ENCODE assay signal across 16 mouse cellular contexts in genomic region chr2:180705975-180706374, GRCm38 (mm10). TPM values are rescaled to one million over a fixed set of nuclear protein-coding genes. Genes with fewer than 3 reads are reported as not detected.
A peak's percentile ranks its signal among the peaks of the same experiment; 100 is the strongest.
DNase-seq lines count a peak whose midpoint lies in the region; ATAC-seq and TF ChIP-seq lines count a peak whose summit lies in the region.
"Had no signal": no experiment of that assay in that cellular context is flagged by ENCODE, and none has a peak within 500 bp of the region (broad histone marks: within the 10 kb centered on the region; RNA-seq: fewer than 3 reads in every experiment).

No protein-coding gene starts in this region.

- no peaks in the 10 kb centered on the region for H3K9me3 ChIP-seq in heart, embryonic 10.5 days
- no peaks in the 10 kb centered on the region for H3K9me3 ChIP-seq in lung, postnatal 0 days (ENCODE audit: low read length)
- H3K9me3 ChIP-seq in ES-E14 (ENCODE audit: control insufficient read depth, insufficient read depth, low read depth, low read length), result no peaks in the 10 kb centered on the region
- no peaks in the 10 kb centered on the region for H3K9me3 ChIP-seq in liver, embryonic 14.5 days (ENCODE audit: control insufficient read depth, low read length)
- H3K9me3 ChIP-seq in kidney, embryonic 15.5 days (replicated peaks), result no peaks in the 10 kb centered on the region

- no peak overlapping the region for H3K4me3 ChIP-seq in heart, adult 2 months
- no peak overlapping the region for H3K4me3 ChIP-seq in heart, embryonic 10.5 days
- no peak overlapping the region for H3K4me3 ChIP-seq in lung, postnatal 0 days (ENCODE audit: low read depth, low read length)
- H3K4me3 ChIP-seq in ES-E14 (ENCODE audit: insufficient read depth in 1 of 2, low read depth in 1 of 2, low read length in 2 of 2, poor library complexity in 1 of 2, severe bottlenecking in 1 of 2), result peak overlapping the region in 1 of 2 experiments; percentile 36; a peak in 2 of 4 replicates
- no peak overlapping the region for H3K4me3 ChIP-seq in liver, embryonic 14.5 days (ENCODE audit: insufficient read depth in 1 of 2, low read depth in 2 of 2, low read length in 2 of 2)
- no peak overlapping the region for H3K4me3 ChIP-seq in kidney, embryonic 15.5 days (replicated peaks)
- H3K4me3 ChIP-seq: erythroblast, embryonic 14.5 days had no signal

- DNase-seq in heart, adult 2 months, result no peak
- DNase-seq in heart, embryonic 10.5 days (ENCODE audit: low spot score), result no peak
- no peak for DNase-seq in lung, postnatal 0 days (ENCODE audit: low spot score)
- DNase-seq in lung, adult 18-20 months, result no peak
- DNase-seq in ES-E14 (ENCODE audit: low read depth, low spot score), result no peak
- no peak for DNase-seq in liver, embryonic 14.5 days (ENCODE audit: low read depth in 3 of 3, low spot score in 3 of 3)
- DNase-seq in right cerebral cortex, postnatal 36 days (ENCODE audit: low spot score in 2 of 2), result no peak
- DNase-seq: cerebellum, adult 18-20 months; heart, postnatal 4 days; kidney, adult 9 months; lung, postnatal 36 days; midbrain, embryonic 14.5 days had no signal

- TF ChIP-seq EP300 in heart, adult 2 months (IDR thresholded peaks at IDR 0.05; ENCODE audit: insufficient read depth, low read depth, low read length), result no peak
- TF ChIP-seq EP300 in lung, postnatal 0 days (IDR thresholded peaks at IDR 0.05), result no peak
- no peak for TF ChIP-seq EP300 in liver, embryonic 14.5 days (IDR thresholded peaks at IDR 0.05; ENCODE audit: low read depth)

- in situ Hi-C loops in ES-E14 (cut with MboI; ENCODE audit: low sequenced_read_pairs in 2 of 2, unreplicated experiment in 2 of 2), result no loop called here

- no peak for ATAC-seq in lung, postnatal 0 days
- no peak for ATAC-seq in liver, embryonic 14.5 days (ENCODE audit: insufficient read depth)
- ATAC-seq in kidney, embryonic 15.5 days (replicated peaks; ENCODE audit: low FRiP score), result no peak
- ATAC-seq: forebrain, embryonic 14.5 days had no signal

- peak; percentile 17 for TF ChIP-seq CTCF in heart, adult 2 months (IDR thresholded peaks at IDR 0.05)
- peak; percentile 34 for TF ChIP-seq CTCF in lung, postnatal 0 days (IDR thresholded peaks at IDR 0.05)
- TF ChIP-seq CTCF in liver, embryonic 14.5 days (IDR thresholded peaks at IDR 0.05; ENCODE audit: low read depth), result peak; percentile 60

- H3K27ac ChIP-seq in heart, adult 2 months, result peak overlapping the region; percentile 89
- H3K27ac ChIP-seq in heart, embryonic 10.5 days, result no peak overlapping the region
- H3K27ac ChIP-seq in lung, postnatal 0 days (ENCODE audit: low read length), result no peak overlapping the region
- H3K27ac ChIP-seq in ES-E14 (ENCODE audit: insufficient read depth, low read depth, low read length, poor library complexity, severe bottlenecking), result peak overlapping the region; percentile 32
- no peak overlapping the region for H3K27ac ChIP-seq in liver, embryonic 14.5 days
- no peak overlapping the region for H3K27ac ChIP-seq in kidney, embryonic 15.5 days

- H3K36me3 ChIP-seq in heart, adult 2 months (ENCODE audit: control insufficient read depth, insufficient read depth, low read length), result peaks cover 25% of the 10 kb centered on the region
- H3K36me3 ChIP-seq in heart, embryonic 10.5 days, result 0 out of 2 replicates have a peak, but pooled peaks cover 6% of the 10 kb centered on the region
- H3K36me3 ChIP-seq in lung, postnatal 0 days (ENCODE audit: insufficient read depth, low read length), result no peaks in the 10 kb centered on the region
- peaks cover 17% of the 10 kb centered on the region for H3K36me3 ChIP-seq in ES-E14 (ENCODE audit: control insufficient read depth, insufficient read depth, low read length, poor library complexity, severe bottlenecking)
- H3K36me3 ChIP-seq in liver, embryonic 14.5 days (replicated peaks; ENCODE audit: control insufficient read depth, insufficient read depth, low read depth), result peaks cover 4% of the 10 kb centered on the region
- H3K36me3 ChIP-seq in kidney, embryonic 15.5 days, result peaks cover 11% of the 10 kb centered on the region

- H3K9ac ChIP-seq in heart, adult 2 months (ENCODE audit: low read depth, low read length), result no peak overlapping the region
- H3K9ac ChIP-seq in lung, postnatal 0 days (replicated peaks; ENCODE audit: low read depth), result no peak overlapping the region
- H3K9ac ChIP-seq in ES-E14 (ENCODE audit: insufficient read depth, low read depth, low read length, poor library complexity, severe bottlenecking), result peak overlapping the region; percentile 12; the same call in 1 of the 2 replicates
- H3K9ac ChIP-seq in liver, embryonic 14.5 days (replicated peaks), result no peak overlapping the region
- no peak overlapping the region for H3K9ac ChIP-seq in kidney, embryonic 15.5 days

- no peaks in the 10 kb centered on the region for H3K27me3 ChIP-seq in heart, adult 2 months (ENCODE audit: control insufficient read depth, insufficient read depth, low read length)
- H3K27me3 ChIP-seq in heart, embryonic 10.5 days (ENCODE audit: insufficient read depth, poor library complexity, severe bottlenecking), result no peaks in the 10 kb centered on the region
- H3K27me3 ChIP-seq in lung, postnatal 0 days (replicated peaks; ENCODE audit: insufficient read depth, low read length), result no peaks in the 10 kb centered on the region
- H3K27me3 ChIP-seq in liver, embryonic 14.5 days (ENCODE audit: control insufficient read depth, insufficient read depth, low read length), result no peaks in the 10 kb centered on the region
- H3K27me3 ChIP-seq in kidney, embryonic 15.5 days, result no peaks in the 10 kb centered on the region

- intact Hi-C loops in heart, adult 2 months (cut with DNase I), result no loop called here

- TF ChIP-seq POLR2A in heart, adult 2 months (IDR thresholded peaks at IDR 0.05; ENCODE audit: insufficient read depth, low read depth, low read length), result no peak

- peaks cover 27% of the 10 kb centered on the region for H3K4me1 ChIP-seq in heart, adult 2 months (ENCODE audit: control insufficient read depth, insufficient read depth, low read length)
- H3K4me1 ChIP-seq in heart, embryonic 10.5 days, result peaks cover 25% of the 10 kb centered on the region
- H3K4me1 ChIP-seq in lung, postnatal 0 days (ENCODE audit: insufficient read depth, low read depth, low read length), result peaks cover 15% of the 10 kb centered on the region
- peaks cover 5 to 11% of the 10 kb centered on the region in 2 experiments; a peak in 3 of 4 replicates for H3K4me1 ChIP-seq in ES-E14 (ENCODE audit: control insufficient read depth in 2 of 2, insufficient read depth in 2 of 2, low read length in 2 of 2, poor library complexity in 1 of 2)
- peaks cover 30 to 40% of the 10 kb centered on the region in 2 experiments for H3K4me1 ChIP-seq in liver, embryonic 14.5 days (replicated peaks; ENCODE audit: control insufficient read depth in 2 of 2, insufficient read depth in 2 of 2, low read length in 1 of 2)
- H3K4me1 ChIP-seq in kidney, embryonic 15.5 days, result peaks cover 47% of the 10 kb centered on the region

- H3K79me2 ChIP-seq in heart, adult 2 months (replicated peaks; ENCODE audit: control insufficient read depth, insufficient read depth, low read length), result peaks cover 10% of the 10 kb centered on the region

- 93% methylated on average over 5 of the region's 5 CpGs for WGBS in heart, adult 2 months
- 90% methylated on average over 5 of the region's 5 CpGs for WGBS in heart, embryonic 10.5 days
- 92% methylated on average over 5 of the region's 5 CpGs for WGBS in lung, postnatal 0 days
- WGBS in liver, embryonic 14.5 days (ENCODE audit: insufficient replicate concordance), result 81% methylated on average over 5 of the region's 5 CpGs
- WGBS in kidney, embryonic 15.5 days, result 95% methylated on average over 5 of the region's 5 CpGs

- H3K4me2 ChIP-seq in lung, postnatal 0 days (replicated peaks; ENCODE audit: low read depth, low read length), result no peak overlapping the region
- no peak overlapping the region for H3K4me2 ChIP-seq in liver, embryonic 14.5 days (ENCODE audit: low read depth)
- H3K4me2 ChIP-seq in kidney, embryonic 15.5 days, result no peak overlapping the region

TF ChIP-seq in ES-E14, 5 proteins besides CTCF, POLR2A, EP300 and RAD21:
- TF ChIP-seq CHD2 (IDR thresholded peaks at IDR 0.05; ENCODE audit: low read depth, low read length) (no peak), ZC3H11A (IDR thresholded peaks at IDR 0.05; ENCODE audit: borderline replicate concordance, low read depth, low read length) (no peak), MAFK (IDR thresholded peaks at IDR 0.05; ENCODE audit: insufficient read depth, low read depth, low read length) (no peak), ZNF384 (IDR thresholded peaks at IDR 0.05; ENCODE audit: low read depth, low read length) (no peak), HCFC1 (IDR thresholded peaks at IDR 0.05; ENCODE audit: borderline replicate concordance, insufficient read depth, low read length) (no peak)

RNA-seq across cellular contexts. Expression of gene Dido1, which starts 3.8 kb away (rescaled TPM):
- total RNA-seq in heart, adult 2 months (2021), result 10 to 100 TPM; 30.7 to 30.8 TPM
- polyA plus RNA-seq in heart, adult 2 months (2012; rRNA removed), result 8.6 and 13.8 TPM in 2 replicates
- polyA plus RNA-seq in heart, embryonic 10.5 days (2016; fragmentation: Nextera tagmentation; extraction: Ambion mirVana), result 23.8 and 26.0 TPM in 2 replicates
- polyA plus RNA-seq in lung, postnatal 0 days (2015; fragmentation: Nextera tagmentation; extraction: Ambion mirVana), result 14.9 and 16.3 TPM in 2 replicates
- 84.7 and 90.6 TPM in 2 replicates for total RNA-seq in ES-E14 (2012; rRNA removed)
- polyA plus RNA-seq in liver, embryonic 14.5 days (2012; rRNA removed), result 9.1 and 12.2 TPM in 2 replicates
- 10.4 and 12.2 TPM in 2 replicates for polyA plus RNA-seq in liver, embryonic 14.5 days (2014; fragmentation: Nextera tagmentation; extraction: Ambion mirVana)
- 28.4 and 29.7 TPM in 2 replicates for polyA plus RNA-seq in kidney, embryonic 15.5 days (2015; fragmentation: Nextera tagmentation; extraction: Ambion mirVana)

RNA-seq across cellular contexts. Expression of gene Gid8, which starts 3.9 kb away (rescaled TPM):
- 10 to 100 TPM; 59.3 to 61.3 TPM for total RNA-seq in heart, adult 2 months (2021)
- 38.9 and 70.7 TPM in 2 replicates for polyA plus RNA-seq in heart, adult 2 months (2012; rRNA removed)
- 44.6 and 50.3 TPM in 2 replicates for polyA plus RNA-seq in heart, embryonic 10.5 days (2016; fragmentation: Nextera tagmentation; extraction: Ambion mirVana)
- 38.7 and 38.8 TPM in 2 replicates for polyA plus RNA-seq in lung, postnatal 0 days (2015; fragmentation: Nextera tagmentation; extraction: Ambion mirVana)
- 57.8 and 64.7 TPM in 2 replicates for total RNA-seq in ES-E14 (2012; rRNA removed)
- 62.6 and 87.4 TPM in 2 replicates for polyA plus RNA-seq in liver, embryonic 14.5 days (2012; rRNA removed)
- polyA plus RNA-seq in liver, embryonic 14.5 days (2014; fragmentation: Nextera tagmentation; extraction: Ambion mirVana), result 121 and 127 TPM in 2 replicates
- 55.8 TPM in 2 replicates for polyA plus RNA-seq in kidney, embryonic 15.5 days (2015; fragmentation: Nextera tagmentation; extraction: Ambion mirVana)

RNA-seq across cellular contexts. Expression of gene Slc17a9, which starts 19.1 kb away (rescaled TPM):
- under 1 TPM; 0.42 to 0.43 TPM for total RNA-seq in heart, adult 2 months (2021)
- 2.4 and 2.6 TPM in 2 replicates for polyA plus RNA-seq in heart, adult 2 months (2012; rRNA removed)
- 0.94 and 1.2 TPM in 2 replicates for polyA plus RNA-seq in heart, embryonic 10.5 days (2016; fragmentation: Nextera tagmentation; extraction: Ambion mirVana)
- polyA plus RNA-seq in lung, postnatal 0 days (2015; fragmentation: Nextera tagmentation; extraction: Ambion mirVana), result 1.4 and 1.7 TPM in 2 replicates
- 12.0 and 28.1 TPM in 2 replicates for total RNA-seq in ES-E14 (2012; rRNA removed)
- polyA plus RNA-seq in liver, embryonic 14.5 days (2012; rRNA removed), result 7.7 and 10.5 TPM in 2 replicates
- polyA plus RNA-seq in liver, embryonic 14.5 days (2014; fragmentation: Nextera tagmentation; extraction: Ambion mirVana), result 5.6 and 6.8 TPM in 2 replicates
- 0.58 and 1.6 TPM in 2 replicates for polyA plus RNA-seq in kidney, embryonic 15.5 days (2015; fragmentation: Nextera tagmentation; extraction: Ambion mirVana)
- polyA plus RNA-seq: embryonic facial prominence, embryonic 11.5 days; forebrain, embryonic 14.5 days had no signal

Comparison
In these comparisons a context has a peak if more than half of its experiments do, and no peak if none do; other contexts are left out.
1. H3K27ac ChIP-seq: peak in heart, adult 2 months (single experiment) and ES-E14 (single experiment); none in heart, embryonic 10.5 days (single experiment), lung, postnatal 0 days (single experiment), liver, embryonic 14.5 days (single experiment) and kidney, embryonic 15.5 days (single experiment).
2. Peak in every context shown above with its lines, with median percentiles within 50 percentile points of each other: CTCF ChIP-seq.